Mouse (Mus musculus) thymus, adult 18-20 months (tissue): ENCODE measurements around the gene Prl.
"Not testable (repeated sequence)": the region's sequence is repeated elsewhere in the genome, so short reads cannot be mapped to it uniquely, and the experiment has no call there.

Experiments
- DNase-seq, 2 experiments: peaks; one replicate each; pipeline ENCODE4 v3.0.0; 2022; ENCODE audit warnings: mixed read lengths in 2 of 2

The Prl gene

DNA sequence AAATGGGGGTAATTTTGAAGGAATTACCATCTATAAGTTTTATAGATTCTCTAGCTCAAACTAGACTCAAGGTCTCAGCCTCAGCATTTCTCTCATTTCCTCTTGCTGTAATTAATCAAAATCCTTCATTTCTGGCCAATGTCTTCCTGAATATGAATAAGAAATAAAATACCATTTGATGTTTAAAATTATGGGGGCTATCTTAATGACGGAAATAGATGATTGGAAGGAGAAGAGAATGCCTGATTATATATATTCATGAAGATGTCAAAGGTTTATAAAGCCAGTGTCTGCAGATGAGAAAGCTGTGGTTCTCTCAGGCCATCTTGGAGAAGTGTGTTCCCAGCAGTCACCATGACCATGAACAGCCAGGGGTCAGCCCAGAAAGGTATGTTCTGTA is at the start of gene Prl:
Prl (plus strand) TSS at position 301 of the 400 bp plus-strand sequence.
- DNase-seq: no peak

DNA sequence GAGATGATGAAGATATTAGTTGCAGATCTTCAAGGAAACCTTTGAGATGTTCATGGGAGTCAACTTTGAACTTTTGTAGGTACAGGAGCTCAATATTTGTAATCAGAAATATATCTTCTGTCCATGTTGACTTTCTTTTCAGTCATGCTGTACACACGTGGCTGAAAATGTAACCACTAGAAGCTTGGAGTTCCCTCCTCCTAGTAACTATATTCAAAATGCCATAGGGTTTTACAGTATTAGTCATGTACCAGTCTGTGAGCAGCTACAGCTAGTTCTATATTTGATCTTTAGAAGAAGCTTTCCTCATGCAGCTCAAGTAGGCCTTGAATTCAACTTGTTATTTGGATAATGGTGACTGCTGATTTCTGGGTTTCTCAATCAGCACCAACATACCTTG is 30.8 kb upstream of the Prl start:
- DNase-seq: no peak

DNA sequence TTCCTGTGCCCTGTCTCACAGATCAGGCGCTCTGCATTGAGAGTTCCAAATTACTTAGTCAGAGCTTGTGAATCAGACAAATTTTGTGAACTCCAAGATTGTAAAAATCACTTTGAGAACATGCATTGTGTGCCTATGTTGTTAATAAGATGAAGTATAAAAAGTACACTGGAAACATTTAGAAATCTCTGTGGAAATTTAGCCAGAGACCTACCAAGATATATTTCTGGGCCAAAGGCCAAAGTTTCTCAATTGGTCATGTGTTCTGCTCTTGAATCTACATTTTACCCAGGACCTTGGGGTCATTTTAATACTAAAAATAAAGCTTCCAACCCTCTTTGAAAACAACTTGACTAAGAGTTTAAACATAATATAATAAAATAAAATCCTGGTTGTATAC is 30.0 kb upstream of the Prl start:
- DNase-seq: no peak

DNA sequence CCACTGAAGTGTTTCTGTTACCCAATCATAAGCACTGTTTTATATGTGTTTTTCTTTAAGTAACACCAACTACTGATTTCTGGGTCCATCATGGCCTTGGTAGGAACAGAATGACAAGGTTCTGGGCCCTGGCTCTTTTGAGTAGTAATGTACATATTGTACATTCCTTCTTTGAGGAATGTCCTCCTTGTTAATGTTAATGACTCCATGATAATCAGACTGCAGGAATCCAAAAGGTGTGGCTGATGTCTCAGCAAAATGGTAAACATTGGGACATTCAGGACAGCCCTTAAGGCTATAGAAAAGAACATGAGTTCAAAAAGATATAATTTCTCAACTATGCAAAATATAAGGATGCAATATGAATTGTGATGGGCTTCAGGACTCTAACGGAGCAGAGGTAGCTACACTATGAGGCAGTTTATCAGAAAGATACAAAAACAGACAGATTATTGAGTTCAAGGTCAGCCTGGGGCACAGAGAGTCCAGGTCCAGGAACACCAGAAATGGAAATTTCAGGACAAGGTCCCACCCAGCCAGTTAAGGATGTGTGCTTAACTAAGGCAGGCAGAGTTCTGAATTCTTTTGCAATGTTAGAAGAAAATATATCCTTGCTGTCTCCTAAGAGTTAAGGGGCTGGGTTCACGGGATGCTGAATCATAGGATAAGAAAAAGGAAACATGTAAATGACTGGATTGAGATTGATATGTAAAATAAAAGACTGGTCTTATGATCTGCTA is 28.7 kb upstream of the Prl start:
- DNase-seq: no peak

DNA sequence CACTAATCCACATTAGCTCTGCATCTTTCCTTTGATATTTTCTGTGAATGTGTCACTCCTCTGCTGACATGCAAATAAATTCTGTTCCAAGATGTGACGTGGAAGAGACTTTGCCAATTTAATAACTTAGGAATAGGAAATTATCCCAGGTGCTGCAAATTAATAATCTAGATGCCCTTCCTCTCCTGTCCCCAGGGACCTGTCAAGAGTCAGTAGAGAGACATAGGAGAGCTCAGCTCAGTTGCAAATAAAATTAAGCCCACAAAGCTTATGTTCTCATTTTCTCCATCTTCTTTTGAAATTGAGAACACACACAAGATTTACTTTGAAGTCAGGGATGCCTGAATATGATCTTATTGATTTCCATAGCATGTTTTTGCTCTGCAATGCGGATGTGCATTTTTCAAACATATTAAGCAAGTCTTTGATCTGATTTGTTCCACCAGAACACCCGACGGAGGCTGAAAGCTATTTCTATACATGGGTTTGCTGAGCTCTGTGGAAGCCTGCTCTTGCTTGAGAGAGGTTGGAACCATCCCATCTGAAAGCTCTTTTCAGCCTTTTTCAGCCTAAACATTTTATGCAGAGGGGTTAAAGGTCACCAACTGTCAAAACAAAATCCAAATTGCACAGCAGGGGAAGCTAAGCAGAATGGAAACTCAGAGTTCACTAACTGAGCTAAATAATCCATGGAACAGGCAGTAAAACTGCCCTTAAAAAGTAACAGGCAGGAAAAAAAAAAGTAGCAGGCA is 26.1 kb upstream of the Prl start:
- no peak for DNase-seq

DNA sequence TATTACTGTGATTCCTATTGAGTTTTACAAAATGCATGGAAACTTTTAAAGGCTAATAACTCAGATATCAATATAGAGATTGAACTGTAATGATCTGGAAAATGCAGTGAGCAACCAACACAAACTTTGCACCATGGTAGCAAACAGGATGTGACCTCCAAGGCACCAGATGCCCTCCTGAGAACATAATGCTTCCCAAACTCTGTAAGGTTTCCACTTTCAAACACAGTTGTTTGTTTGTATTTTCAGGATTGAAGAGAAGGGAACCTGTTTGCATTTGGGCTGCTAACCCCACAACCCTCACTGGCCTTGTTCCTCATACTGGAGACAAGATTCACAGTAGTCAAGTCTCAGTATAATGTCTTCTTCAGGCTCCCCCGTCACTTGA is 25.5 kb upstream of the Prl start:
- no peak for DNase-seq

DNA sequence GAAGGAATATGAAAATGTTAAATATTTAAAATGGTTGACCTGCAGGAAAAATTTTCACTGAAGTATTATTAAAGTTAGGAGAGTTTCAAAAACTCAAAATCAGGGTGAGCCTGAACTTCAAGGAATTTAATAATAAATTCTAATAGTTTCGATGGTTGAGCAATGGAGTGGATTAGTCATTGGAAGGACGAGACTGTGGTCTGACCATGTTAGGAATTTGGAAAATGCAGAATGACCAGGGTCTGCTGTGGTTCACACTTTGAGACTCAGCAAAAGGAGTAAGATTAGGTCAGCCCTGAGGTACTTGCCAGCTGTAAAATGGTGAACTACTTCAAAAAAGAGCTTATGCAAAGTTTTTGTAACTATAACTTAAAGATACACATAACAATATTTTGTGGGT is 24.4 kb upstream of the Prl start:
- no peak for DNase-seq

- DNase-seq: no peak
Observed at GRCm38 (mm10) chr13:27042185-27042584, 15.2 kb upstream of the Prl start.

DNA sequence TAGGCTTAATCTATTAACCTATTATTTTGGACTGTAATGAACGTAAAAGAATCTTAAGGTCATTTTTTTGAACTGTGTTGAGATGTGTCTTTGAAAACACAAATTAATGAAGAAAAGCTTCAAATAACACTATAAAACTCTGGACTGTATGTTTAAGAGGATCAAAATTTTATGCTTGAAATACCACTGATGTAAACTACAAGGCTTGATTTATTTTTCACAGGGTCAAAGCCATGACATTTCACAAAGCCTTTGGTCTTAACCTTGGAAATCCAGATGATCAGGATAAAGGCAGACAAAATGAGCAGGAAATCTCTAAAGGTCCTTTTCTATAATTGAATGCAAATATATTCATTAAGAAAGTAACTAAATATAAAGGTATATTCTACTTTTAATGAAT is 14.0 kb upstream of the Prl start:
- DNase-seq: no peak

- DNase-seq: no peak
Observed at GRCm38 (mm10) chr13:27059177-27059576, 1.8 kb downstream of the Prl start.

- DNase-seq: not testable (repeated sequence)
Observed at GRCm38 (mm10) chr13:27093890-27094289, 36.5 kb downstream of the Prl start, which contains the start of gene Prl3d1. TSS of gene Prl3d1 (plus strand) at chr13:27094190.
